Mouse (Mus musculus) right cerebral cortex, postnatal 25 days (tissue): ENCODE measurements around the gene Cdh9.

Experiments
- DNase-seq: peaks from one replicate; pipeline ENCODE4 v3.0.0; 2022

The Cdh9 gene

GRCm38 (mm10) chr15:16728470-16729011 lies at the start of gene Cdh9:
TSS of gene Cdh9 (plus strand) at chr15:16728756.
- DNase-seq = peak; percentile 27

- no peak for DNase-seq
These were observed 49.5 kb upstream of the Cdh9 start for GRCm38 (mm10) chr15:16679096-16679495.

- no peak for DNase-seq
These were observed 28.7 kb upstream of the Cdh9 start for GRCm38 (mm10) chr15:16699821-16700220.

GRCm38 (mm10) chr15:16702340-16702739 lies 26.2 kb upstream of the Cdh9 start:
- DNase-seq = no peak

GRCm38 (mm10) chr15:16739088-16739487 lies 10.5 kb downstream of the Cdh9 start:
- DNase-seq = no peak

- no peak for DNase-seq
These were observed 18.1 kb downstream of the Cdh9 start for GRCm38 (mm10) chr15:16746672-16747071.

- DNase-seq = no peak
These were observed 34.7 kb downstream of the Cdh9 start for GRCm38 (mm10) chr15:16763252-16763651.

GRCm38 (mm10) chr15:16784575-16784974 lies 56.0 kb downstream of the Cdh9 start:
- no peak for DNase-seq

- no peak for DNase-seq
These were observed 64.3 kb downstream of the Cdh9 start for GRCm38 (mm10) chr15:16792857-16793256.

GRCm38 (mm10) chr15:16801302-16801701 lies 72.7 kb downstream of the Cdh9 start:
- no peak for DNase-seq

- DNase-seq = no peak
These were observed 82.2 kb downstream of the Cdh9 start for GRCm38 (mm10) chr15:16810787-16811186.

GRCm38 (mm10) chr15:16814035-16814434 lies 85.5 kb downstream of the Cdh9 start:
- DNase-seq = no peak

- no peak for DNase-seq
These were observed 106.2 kb downstream of the Cdh9 start for GRCm38 (mm10) chr15:16834761-16835160.

GRCm38 (mm10) chr15:16882542-16882941 lies 154.0 kb downstream of the Cdh9 start:
- DNase-seq = no peak

GRCm38 (mm10) chr15:16896674-16897073 lies 168.1 kb downstream of the Cdh9 start:
- no peak for DNase-seq
